Mouse (Mus musculus): ENCODE data around the gene Trak1.

The Trak1 gene

GRCm38 (mm10) chr9:121345427-121346130 is 48.3 kb downstream of the Trak1 start:
- no peak for DNase-seq (ENCODE audit: low spot score in 2 of 2)

GRCm38 (mm10) chr9:121346635-121347034 is 49.3 kb downstream of the Trak1 start:
- DNase-seq (ENCODE audit: low spot score in 2 of 2) = no peak

GRCm38 (mm10) chr9:121347981-121348380 is 50.7 kb downstream of the Trak1 start:
- no peak for DNase-seq (ENCODE audit: low spot score in 2 of 2)

- DNase-seq (ENCODE audit: low spot score in 2 of 2) = no peak
Measured at GRCm38 (mm10) chr9:121348476-121348875, 51.2 kb downstream of the Trak1 start.

- DNase-seq (ENCODE audit: low spot score in 2 of 2) = no peak
Measured at GRCm38 (mm10) chr9:121349111-121349510, 51.8 kb downstream of the Trak1 start.

- no peak for DNase-seq (ENCODE audit: low spot score in 2 of 2)
Measured at GRCm38 (mm10) chr9:121350601-121351000, 53.3 kb downstream of the Trak1 start.

- no peak for DNase-seq (ENCODE audit: low spot score in 2 of 2)
Measured at GRCm38 (mm10) chr9:121351388-121352078, 54.2 kb downstream of the Trak1 start.

- no peak for DNase-seq (ENCODE audit: low spot score in 2 of 2)
Measured at GRCm38 (mm10) chr9:121352131-121352606, 54.9 kb downstream of the Trak1 start.

- DNase-seq (ENCODE audit: low spot score in 2 of 2) = no peak
Measured at GRCm38 (mm10) chr9:121352726-121353125, 55.4 kb downstream of the Trak1 start.

- no peak for DNase-seq (ENCODE audit: low spot score in 2 of 2)
Measured at GRCm38 (mm10) chr9:121354792-121355390, 57.6 kb downstream of the Trak1 start.

- peak in 1 of 2 experiments; percentile 57 for DNase-seq (ENCODE audit: low spot score in 2 of 2)
Measured at GRCm38 (mm10) chr9:121355431-121356141, 58.3 kb downstream of the Trak1 start.

- no peak for DNase-seq (ENCODE audit: low spot score in 2 of 2)
Measured at GRCm38 (mm10) chr9:121357102-121357501, 59.8 kb downstream of the Trak1 start.

- no peak for DNase-seq (ENCODE audit: low spot score in 2 of 2)
Measured at GRCm38 (mm10) chr9:121357582-121358275, 60.4 kb downstream of the Trak1 start.

- DNase-seq (ENCODE audit: low spot score in 2 of 2) = no peak
Measured at GRCm38 (mm10) chr9:121358418-121358817, 61.1 kb downstream of the Trak1 start.

GRCm38 (mm10) chr9:121359266-121359972 is 62.1 kb downstream of the Trak1 start:
- no peak for DNase-seq (ENCODE audit: low spot score in 2 of 2)

- DNase-seq (ENCODE audit: low spot score in 2 of 2) = peak in 1 of 2 experiments; percentile 63
Measured at GRCm38 (mm10) chr9:121360327-121360954, 63.1 kb downstream of the Trak1 start.

- DNase-seq (ENCODE audit: low spot score in 2 of 2) = no peak
Measured at GRCm38 (mm10) chr9:121361010-121361409, 63.7 kb downstream of the Trak1 start.

- DNase-seq (ENCODE audit: low spot score in 2 of 2) = no peak
Measured at GRCm38 (mm10) chr9:121363932-121364331, 66.6 kb downstream of the Trak1 start.

- peak in 1 of 2 experiments; percentile 74 for DNase-seq (ENCODE audit: low spot score in 2 of 2)
Measured at GRCm38 (mm10) chr9:121366135-121366863, 69.0 kb downstream of the Trak1 start.

GRCm38 (mm10) chr9:121366864-121367245 is 69.6 kb downstream of the Trak1 start:
- DNase-seq (ENCODE audit: low spot score in 2 of 2) = peak in 1 of 2 experiments; percentile 68
